Mouse (Mus musculus) spleen, adult 2 months (tissue): ENCODE data around the gene Abca7.

ENCODE experiments used
- CTCF ChIP-seq: fragments of 200-500 bp; IDR thresholded peaks from 2 replicates; pipeline ENCODE4 v1.5.1; 2011; ENCODE audit warnings: mild to moderate bottlenecking, inconsistent platforms; ENCODE audit not compliant: insufficient read depth, insufficient read length, insufficient replicate concordance; ENCODE audit errors: extremely low read depth
- POLR2A ChIP-seq: fragments of 200-500 bp; IDR thresholded peaks from 2 replicates; pipeline ENCODE4 v1.6.1; 2011; ENCODE audit warnings: low read depth, low read length, inconsistent platforms

- TF ChIP-seq POLR2A (no peak), CTCF (no peak)
These were observed 59.6 kb downstream of the Abca7 start for GRCm38 (mm10) chr10:80055891-80056290.
